Mouse (Mus musculus): ENCODE data around the gene Tfap4.

GRCm38 (mm10) chr16:4604293-4604837, 44.7 kb upstream of the Tfap4 start:
- TF ChIP-seq CTCF (IDR thresholded peaks at IDR 0.05) (no peak), EP300 (IDR thresholded peaks at IDR 0.05) (no peak)
